Mouse (Mus musculus): ENCODE measurements at regions not wholly inside any gene's neighbourhood (a gene's known extent, or its start where the extent isn't known, plus 50 kb on each side); places are given as distances from the start of the nearest gene placed in this dataset.

GRCm38 (mm10) chr12:92292460-92293340, 443.7 kb upstream of the Sel1l start:
- DNase-seq: no peak

DNA sequence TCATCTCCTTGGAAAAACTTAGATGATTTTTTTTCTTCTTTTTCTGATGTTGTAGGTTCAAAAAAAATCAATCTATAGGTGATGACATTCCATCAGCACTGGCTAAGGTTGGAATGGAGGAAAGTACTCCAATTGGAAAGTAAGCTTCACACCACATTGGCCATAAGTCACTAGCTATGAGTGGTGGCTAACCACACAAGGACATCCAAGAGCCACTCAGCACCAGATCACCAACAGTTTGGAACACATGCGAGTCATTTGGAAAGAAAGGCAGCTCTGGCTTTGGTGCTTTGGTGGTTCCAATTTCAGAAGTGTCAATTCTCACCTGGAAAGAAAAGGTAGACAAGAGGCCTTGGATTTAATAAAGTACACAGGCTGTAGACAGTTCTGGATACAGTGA, 442.5 kb upstream of the Sel1l start:
- no peak for DNase-seq

DNA sequence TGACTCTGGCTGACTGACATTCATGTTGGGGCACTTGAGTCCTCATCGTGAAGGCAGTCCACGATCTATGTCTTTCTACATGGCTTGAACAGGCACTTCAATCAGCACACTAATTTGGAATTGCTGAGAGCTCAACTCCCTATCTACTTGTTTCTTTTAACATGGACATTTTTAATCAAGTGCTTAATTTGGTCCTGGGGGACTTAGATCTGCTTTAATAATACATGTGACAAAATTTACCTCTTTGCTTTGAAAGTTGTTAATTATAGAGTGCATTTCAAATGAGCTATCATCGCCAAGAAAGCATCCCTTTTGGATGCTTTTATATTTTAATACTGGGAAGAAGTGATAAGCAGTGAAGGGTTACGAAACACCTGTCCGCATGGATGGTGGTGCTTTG, 436.6 kb upstream of the Sel1l start:
- no peak for DNase-seq

GRCm38 (mm10) chr12:92280470-92280869, 431.5 kb upstream of the Sel1l start:
- no peak for DNase-seq

GRCm38 (mm10) chr12:92251962-92252361, 403.0 kb upstream of the Sel1l start:
- DNase-seq: no peak

DNA sequence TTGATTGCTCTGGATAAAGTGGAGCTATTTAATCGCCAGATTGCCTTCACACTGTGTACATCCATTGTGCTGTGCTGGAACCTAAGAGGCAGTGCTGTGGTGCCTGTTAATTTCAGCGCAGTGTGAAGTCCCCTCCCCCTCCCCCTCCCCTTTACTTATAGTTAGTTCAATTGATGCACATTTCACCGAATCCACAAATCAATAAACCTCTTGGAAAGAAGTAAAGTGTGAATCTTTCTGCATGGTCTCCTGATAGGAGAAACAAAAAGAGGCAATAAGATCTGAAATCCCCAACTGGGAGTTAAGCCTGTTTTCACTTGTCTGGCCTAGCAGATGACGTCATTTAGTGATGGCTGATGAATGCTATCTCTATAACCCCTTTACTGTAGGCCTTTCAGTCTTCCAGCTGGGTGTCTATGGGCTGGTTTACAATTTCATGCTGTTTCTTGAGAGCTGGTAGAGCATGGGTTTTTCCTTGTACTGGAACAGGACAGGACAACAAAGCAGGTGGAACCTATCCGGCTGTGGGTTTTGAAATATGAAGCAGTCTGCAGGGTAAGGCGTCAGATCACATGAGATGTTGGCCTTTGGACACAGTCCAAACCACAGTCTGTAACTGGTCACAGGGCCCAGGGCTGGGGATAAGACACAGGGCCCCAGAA, 398.0 kb upstream of the Sel1l start:
- DNase-seq: no peak

DNA sequence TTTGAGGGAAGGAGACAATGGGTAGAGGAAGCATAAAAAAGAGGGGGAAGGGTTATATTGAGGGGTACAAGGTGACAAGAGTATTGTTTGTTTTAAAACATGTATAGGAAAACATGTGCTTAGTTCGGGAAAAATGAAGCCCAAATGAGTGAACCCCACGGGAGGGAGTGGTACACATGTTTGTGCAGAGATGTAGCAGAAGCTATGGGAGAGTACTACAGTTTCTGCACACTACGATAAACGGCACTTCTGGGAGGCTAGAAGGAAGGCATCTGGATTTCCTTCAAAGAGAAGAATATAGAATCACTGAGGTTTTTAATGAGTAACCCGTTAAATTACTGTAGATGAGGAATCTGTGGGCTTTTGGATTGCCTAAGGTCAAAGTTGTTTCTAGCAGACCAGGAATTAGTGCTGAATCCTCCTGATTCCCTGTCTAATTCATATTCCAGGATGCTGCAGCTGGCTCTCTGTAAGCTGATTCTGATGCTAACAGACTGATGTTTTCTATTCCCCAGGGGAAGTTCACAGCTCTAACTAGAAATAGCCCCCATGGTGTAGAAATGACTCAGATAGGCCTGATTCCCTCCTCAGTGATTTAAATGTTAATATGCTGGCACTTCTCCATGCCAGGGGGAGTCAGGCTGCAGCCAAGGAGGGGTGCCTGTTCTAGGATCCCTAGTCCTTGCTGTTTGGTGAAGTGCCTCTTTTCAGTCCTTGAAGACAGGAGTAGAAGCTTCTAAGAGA, 391.2 kb upstream of the Sel1l start:
- DNase-seq: no peak

GRCm38 (mm10) chr12:92233650-92234408, 384.9 kb upstream of the Sel1l start:
- no peak for DNase-seq

DNA sequence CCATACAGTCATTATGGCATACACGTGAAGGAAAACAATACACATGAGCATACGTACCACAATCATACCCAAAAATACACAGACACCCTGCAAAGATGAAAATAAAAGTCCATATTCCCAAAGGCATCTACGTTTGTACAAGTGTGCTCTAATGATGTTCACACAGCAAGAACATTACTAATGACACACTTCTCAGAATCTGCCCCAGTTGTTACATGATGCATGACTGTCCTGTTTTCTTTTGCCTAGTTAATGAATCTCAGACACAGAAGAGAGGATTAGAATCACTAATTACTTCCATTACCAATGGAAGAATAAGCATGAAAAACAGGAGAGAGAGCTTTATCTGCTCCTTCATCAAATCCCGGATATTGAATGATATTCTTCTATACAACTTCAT, 379.6 kb upstream of the Sel1l start:
- no peak for DNase-seq

GRCm38 (mm10) chr12:92203351-92203750, 354.4 kb upstream of the Sel1l start:
- no peak for DNase-seq

DNA sequence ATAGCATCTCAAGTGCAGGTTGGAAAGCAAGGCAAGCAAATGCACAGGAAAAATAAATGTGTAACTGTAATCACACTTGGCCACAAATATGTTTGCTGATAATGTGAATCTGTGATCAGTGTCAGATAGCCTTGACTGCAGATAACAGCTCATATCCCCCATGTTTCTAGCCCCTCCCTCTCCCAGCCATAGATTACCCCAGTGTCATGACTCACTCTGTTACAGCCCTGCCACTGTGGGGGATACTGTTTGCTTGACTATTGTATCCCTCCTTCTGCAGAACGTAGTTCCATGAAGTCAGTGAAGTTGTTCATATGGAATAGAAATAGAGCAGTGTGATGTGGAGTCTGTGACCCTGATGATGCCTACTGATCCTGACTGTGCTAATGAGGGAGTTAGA, 351.6 kb upstream of the Sel1l start:
- DNase-seq: no peak

DNA sequence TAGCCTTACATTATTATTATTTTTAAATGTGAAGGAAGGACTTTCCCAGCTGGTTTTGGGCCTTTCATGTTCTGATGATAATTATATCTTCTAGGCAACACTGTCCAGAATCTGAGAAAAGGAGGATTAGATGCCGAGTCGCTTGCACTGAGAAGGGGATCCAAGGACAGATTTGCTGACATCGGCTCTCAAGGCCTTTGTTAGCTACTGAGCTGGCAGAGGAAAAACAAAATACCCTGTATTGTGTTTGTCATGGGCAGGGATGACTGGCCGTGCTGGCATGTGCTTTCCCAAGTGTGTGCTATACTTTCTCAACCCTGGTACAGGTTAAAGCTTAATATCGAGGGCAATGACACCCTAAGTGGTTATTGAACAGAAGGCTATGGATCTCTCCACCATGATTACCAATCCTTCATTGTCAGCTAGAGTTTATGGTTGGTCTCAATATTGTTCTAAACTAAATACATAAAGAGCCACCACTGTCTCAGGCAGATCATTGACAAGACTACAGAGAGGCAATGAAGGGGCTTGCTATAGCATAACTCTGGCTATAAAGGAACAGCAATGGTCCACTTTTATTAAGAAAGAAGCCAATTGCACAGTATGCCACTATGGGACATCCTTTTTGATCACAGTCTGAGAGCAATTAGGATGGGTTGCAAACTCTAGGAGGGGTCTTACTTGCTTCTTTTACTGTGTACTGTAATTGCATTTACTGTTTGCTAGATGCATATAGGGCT, 350.0 kb upstream of the Sel1l start:
- no peak for DNase-seq

- DNase-seq: no peak
Observed at GRCm38 (mm10) chr12:92193934-92194685, 345.2 kb upstream of the Sel1l start.

DNA sequence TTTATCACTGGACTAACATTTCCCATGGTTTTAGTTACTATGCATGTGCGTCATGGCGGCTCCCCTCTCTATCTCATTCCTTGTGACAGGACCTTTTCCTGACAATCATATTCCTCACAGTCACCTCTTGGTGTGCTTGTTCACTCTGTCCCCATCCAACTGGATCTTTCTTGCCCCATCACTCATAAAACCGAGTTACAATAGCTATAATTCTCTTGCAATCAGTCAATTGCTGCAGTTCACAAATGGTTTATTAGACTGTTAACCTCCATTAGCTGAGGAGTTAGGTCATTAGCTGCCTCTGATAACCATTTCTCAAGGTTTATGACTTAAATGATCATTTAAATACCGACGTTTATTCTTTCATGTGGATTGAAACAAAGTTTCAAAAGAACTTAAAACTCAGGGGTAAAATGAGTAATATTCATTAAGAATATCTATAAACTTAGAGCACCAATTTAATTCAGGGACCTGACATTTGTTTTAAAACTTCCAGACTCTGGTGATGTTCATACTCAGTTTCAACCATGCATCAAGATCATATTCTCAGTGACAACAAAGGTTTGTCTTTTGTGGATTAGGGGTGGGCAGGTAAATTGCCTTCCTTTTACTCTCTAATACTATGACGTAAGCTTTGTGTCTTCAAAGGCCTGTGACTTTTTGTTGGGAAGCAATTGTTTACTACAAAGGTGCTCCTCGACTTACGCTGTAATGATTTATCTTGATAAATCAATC, 344.4 kb upstream of the Sel1l start:
- no peak for DNase-seq

GRCm38 (mm10) chr12:92189022-92189421, 340.1 kb upstream of the Sel1l start:
- no peak for DNase-seq

DNA sequence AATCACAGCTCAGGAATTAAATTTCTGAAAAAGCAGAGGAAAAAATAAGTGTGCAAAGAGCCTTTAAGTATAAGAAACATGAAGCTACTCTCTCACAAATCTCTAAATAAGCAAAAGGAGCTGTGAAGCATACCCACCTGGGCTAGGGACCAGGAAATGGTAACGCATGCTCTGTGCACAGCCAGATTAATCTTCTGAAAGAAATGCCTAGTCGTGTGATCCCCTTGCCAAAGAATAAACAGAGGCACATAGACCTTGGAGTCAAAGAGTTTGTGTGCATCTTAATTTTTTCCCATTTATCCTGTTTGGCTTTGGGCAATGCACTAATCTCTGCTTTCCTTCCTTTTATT, 338.2 kb upstream of the Sel1l start:
- no peak for DNase-seq

DNA sequence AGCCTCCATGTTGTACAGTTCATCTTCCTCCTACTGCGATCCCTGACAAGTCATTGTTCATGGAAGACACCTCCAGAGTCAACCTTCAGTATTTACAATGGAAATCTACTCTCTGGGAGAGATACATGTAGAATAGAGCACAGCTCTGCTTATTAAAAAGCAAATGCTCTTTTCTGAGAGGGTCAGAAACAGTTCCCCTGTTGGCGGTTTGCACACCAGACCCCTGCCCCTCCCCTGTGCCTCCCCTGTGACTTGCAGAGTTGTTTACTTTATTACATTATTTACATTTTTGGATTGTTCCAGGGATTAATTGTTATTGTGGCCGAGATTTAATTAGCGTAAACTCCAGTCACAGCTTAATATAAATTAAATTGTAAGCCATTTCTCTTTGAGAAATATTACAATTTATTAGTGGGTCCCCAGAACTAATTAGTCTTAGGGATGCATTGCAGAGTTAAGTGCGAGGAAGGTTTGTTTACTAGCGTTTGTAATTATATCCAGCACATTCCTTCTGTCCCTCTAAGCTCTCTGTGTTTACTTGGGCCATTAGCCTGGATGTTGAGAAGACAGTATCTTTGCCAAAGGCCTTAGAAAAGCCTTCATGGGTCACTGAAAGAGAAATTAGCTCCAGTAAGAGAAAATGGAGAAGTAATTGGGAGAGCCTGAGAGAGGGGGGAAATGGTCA, 337.6 kb upstream of the Sel1l start:
- no peak for DNase-seq

DNA sequence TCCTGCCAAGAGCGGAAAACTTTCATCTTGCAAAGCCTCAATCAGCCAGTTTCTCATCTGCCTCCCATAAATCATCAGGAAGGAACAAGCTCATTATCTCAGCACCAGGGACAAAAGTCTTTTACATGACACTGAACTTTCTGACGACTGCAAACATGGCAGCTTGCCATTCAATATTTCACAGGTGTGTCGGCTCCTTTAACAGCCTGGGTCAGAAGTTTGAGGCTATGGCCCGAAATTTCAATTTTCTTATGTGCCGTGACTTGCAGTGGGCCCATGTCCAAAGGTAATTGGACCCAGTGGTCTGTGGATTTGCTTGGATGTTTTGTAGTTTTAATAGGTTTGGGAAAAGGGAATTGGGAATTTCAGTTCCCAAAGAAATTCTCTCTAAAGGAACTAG, 330.3 kb upstream of the Sel1l start:
- DNase-seq: no peak

- no peak for DNase-seq
Observed at GRCm38 (mm10) chr12:92156726-92157125, 307.8 kb upstream of the Sel1l start.

DNA sequence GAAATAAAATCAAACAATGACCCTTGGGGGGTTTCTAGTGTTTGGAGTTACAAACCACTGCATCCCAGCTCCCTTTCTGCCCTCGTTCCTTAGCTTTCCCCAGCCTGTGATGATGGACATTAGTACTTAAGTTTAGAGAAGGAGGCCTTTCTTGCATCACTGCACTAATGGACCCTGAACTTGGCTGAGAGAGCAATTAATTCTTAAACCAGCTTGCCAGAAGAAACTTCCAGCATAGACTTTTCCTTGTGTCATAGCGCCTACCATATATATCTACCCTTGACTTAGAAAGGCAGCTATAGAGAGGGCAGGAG, 303.9 kb upstream of the Sel1l start:
- DNase-seq: no peak
